Mouse (Mus musculus): ENCODE data around the gene Pkn3. TPM values are rescaled to one million over a fixed set of nuclear protein-coding genes. Genes with fewer than 3 reads are reported as not detected.

Gene Pkn3
- polyA plus RNA-seq, 2 experiments, result 2.0 to 3.5 TPM

- Histone ChIP-seq H3K36me3 (replicated peaks; ENCODE audit: control insufficient read depth, insufficient read depth, low read depth) (peaks cover 3% of the 10 kb centered on the region), H3K4me2 (ENCODE audit: low read depth) (no peak overlapping the region), H3K27me3 (ENCODE audit: control insufficient read depth, insufficient read depth, low read length) (no peaks in the 10 kb centered on the region), H3K9ac (replicated peaks) (no peak overlapping the region), H3K4me3 (ENCODE audit: insufficient read depth in 1 of 2, low read depth in 2 of 2, low read length in 2 of 2) (no peak overlapping the region), H3K9me3 (ENCODE audit: control insufficient read depth, low read length) (no peaks in the 10 kb centered on the region), H3K4me1 (replicated peaks; ENCODE audit: control insufficient read depth in 2 of 2, insufficient read depth in 2 of 2, low read length in 1 of 2) (peaks cover 4 to 6% of the 10 kb centered on the region in 2 experiments; a peak in 2 of 4 replicates), H3K27ac (no peak overlapping the region)
- 79% methylated on average over 7 of the region's 9 CpGs for WGBS (ENCODE audit: insufficient replicate concordance)
- DNase-seq (ENCODE audit: low read depth in 3 of 3, low spot score in 3 of 3), result no peak
- no peak for TF ChIP-seq CTCF (IDR thresholded peaks at IDR 0.05; ENCODE audit: low read depth)
- no peak for TF ChIP-seq EP300 (IDR thresholded peaks at IDR 0.05; ENCODE audit: low read depth)
- no peak for ATAC-seq (ENCODE audit: insufficient read depth)
These were observed 1.0 kb upstream of the Pkn3 start for GRCm38 (mm10) chr2:30076439-30076838.

- no peaks in the 10 kb centered on the region for H3K27me3 ChIP-seq (ENCODE audit: control insufficient read depth, insufficient read depth, low read length)
- H3K36me3 ChIP-seq (replicated peaks; ENCODE audit: control insufficient read depth, insufficient read depth, low read depth), result peaks cover 3% of the 10 kb centered on the region
- peak; percentile 9; the same call in 1 of the 2 replicates for ATAC-seq (ENCODE audit: insufficient read depth)
- H3K4me3 ChIP-seq (ENCODE audit: insufficient read depth in 1 of 2, low read depth in 2 of 2, low read length in 2 of 2), result peak overlapping the region in 1 of 2 experiments; percentile 62; a peak in 1 of 4 replicates
- H3K9me3 ChIP-seq (ENCODE audit: control insufficient read depth, low read length), result no peaks in the 10 kb centered on the region
- no peak for DNase-seq (ENCODE audit: low read depth in 3 of 3, low spot score in 3 of 3)
- no peak overlapping the region for H3K9ac ChIP-seq (replicated peaks)
- H3K4me2 ChIP-seq (ENCODE audit: low read depth), result peak overlapping the region; percentile 100
- TF ChIP-seq CTCF (IDR thresholded peaks at IDR 0.05; ENCODE audit: low read depth) (no peak), EP300 (IDR thresholded peaks at IDR 0.05; ENCODE audit: low read depth) (no peak)
- H3K27ac ChIP-seq, result no peak overlapping the region
- H3K4me1 ChIP-seq (replicated peaks; ENCODE audit: control insufficient read depth in 2 of 2, insufficient read depth in 2 of 2, low read length in 1 of 2), result peaks cover 4 to 6% of the 10 kb centered on the region in 2 experiments; a peak in 2 of 4 replicates
- WGBS (ENCODE audit: insufficient replicate concordance), result 36% methylated on average over 6 of the region's 6 CpGs
These were observed 525 bp upstream of the Pkn3 start for GRCm38 (mm10) chr2:30076959-30077358.

- no peak overlapping the region for H3K9ac ChIP-seq (replicated peaks)
- TF ChIP-seq EP300 (IDR thresholded peaks at IDR 0.05; ENCODE audit: low read depth) (no peak), CTCF (IDR thresholded peaks at IDR 0.05; ENCODE audit: low read depth) (no peak)
- H3K36me3 ChIP-seq (replicated peaks; ENCODE audit: control insufficient read depth, insufficient read depth, low read depth), result no peaks in the 10 kb centered on the region
- H3K9me3 ChIP-seq (ENCODE audit: control insufficient read depth, low read length), result no peaks in the 10 kb centered on the region
- H3K27me3 ChIP-seq (ENCODE audit: control insufficient read depth, insufficient read depth, low read length), result no peaks in the 10 kb centered on the region
- H3K4me2 ChIP-seq (ENCODE audit: low read depth), result peak overlapping the region; percentile 100
- H3K4me3 ChIP-seq (ENCODE audit: insufficient read depth in 1 of 2, low read depth in 2 of 2, low read length in 2 of 2), result peak overlapping the region in 1 of 2 experiments; percentile 62; a peak in 2 of 4 replicates
- peaks cover 4 to 6% of the 10 kb centered on the region in 2 experiments; a peak in 2 of 4 replicates for H3K4me1 ChIP-seq (replicated peaks; ENCODE audit: control insufficient read depth in 2 of 2, insufficient read depth in 2 of 2, low read length in 1 of 2)
- DNase-seq (ENCODE audit: low read depth in 3 of 3, low spot score in 3 of 3) (no peak), ATAC-seq (ENCODE audit: insufficient read depth) (peak; percentile 12; the same call in 1 of the 2 replicates)
- H3K27ac ChIP-seq, result no peak overlapping the region
- 8% methylated on average over 10 of the region's 10 CpGs for WGBS (ENCODE audit: insufficient replicate concordance)
These were observed 847 bp downstream of the Pkn3 start for GRCm38 (mm10) chr2:30078349-30078712.

- Histone ChIP-seq H3K27ac (no peak overlapping the region), H3K4me1 (replicated peaks; ENCODE audit: control insufficient read depth in 2 of 2, insufficient read depth in 2 of 2, low read length in 1 of 2) (peaks cover 4 to 6% of the 10 kb centered on the region in 2 experiments; a peak in 2 of 4 replicates), H3K9me3 (ENCODE audit: control insufficient read depth, low read length) (no peaks in the 10 kb centered on the region), H3K9ac (replicated peaks) (no peak overlapping the region), H3K4me2 (ENCODE audit: low read depth) (peak overlapping the region; percentile 100), H3K36me3 (replicated peaks; ENCODE audit: control insufficient read depth, insufficient read depth, low read depth) (no peaks in the 10 kb centered on the region), H3K27me3 (ENCODE audit: control insufficient read depth, insufficient read depth, low read length) (no peaks in the 10 kb centered on the region), H3K4me3 (ENCODE audit: insufficient read depth in 1 of 2, low read depth in 2 of 2, low read length in 2 of 2) (no peak overlapping the region; a peak in 1 of 4 replicates)
- TF ChIP-seq EP300 (IDR thresholded peaks at IDR 0.05; ENCODE audit: low read depth) (no peak), CTCF (IDR thresholded peaks at IDR 0.05; ENCODE audit: low read depth) (no peak)
- no peak for DNase-seq (ENCODE audit: low read depth in 3 of 3, low spot score in 3 of 3)
- ATAC-seq (ENCODE audit: insufficient read depth), result no peak
- WGBS (ENCODE audit: insufficient replicate concordance), result 70% methylated on average over 4 of the region's 4 CpGs
These were observed 1.3 kb downstream of the Pkn3 start for GRCm38 (mm10) chr2:30078760-30079159.

GRCm38 (mm10) chr2:30080181-30080800 is 2.8 kb downstream of the Pkn3 start:
- no peak for ATAC-seq (ENCODE audit: insufficient read depth)
- no peak for DNase-seq (ENCODE audit: low read depth in 3 of 3, low spot score in 3 of 3)
- peaks cover 4 to 6% of the 10 kb centered on the region in 2 experiments; a peak in 2 of 4 replicates for H3K4me1 ChIP-seq (replicated peaks; ENCODE audit: control insufficient read depth in 2 of 2, insufficient read depth in 2 of 2, low read length in 1 of 2)
- no peak overlapping the region for H3K4me2 ChIP-seq (ENCODE audit: low read depth)
- no peak overlapping the region for H3K9ac ChIP-seq (replicated peaks)
- no peak overlapping the region for H3K27ac ChIP-seq
- WGBS (ENCODE audit: insufficient replicate concordance), result 81% methylated on average over 15 of the region's 15 CpGs
- H3K9me3 ChIP-seq (ENCODE audit: control insufficient read depth, low read length), result no peaks in the 10 kb centered on the region
- no peak overlapping the region for H3K4me3 ChIP-seq (ENCODE audit: insufficient read depth in 1 of 2, low read depth in 2 of 2, low read length in 2 of 2)
- H3K27me3 ChIP-seq (ENCODE audit: control insufficient read depth, insufficient read depth, low read length), result no peaks in the 10 kb centered on the region
- no peak for TF ChIP-seq CTCF (IDR thresholded peaks at IDR 0.05; ENCODE audit: low read depth)
- TF ChIP-seq EP300 (IDR thresholded peaks at IDR 0.05; ENCODE audit: low read depth), result no peak
- no peaks in the 10 kb centered on the region for H3K36me3 ChIP-seq (replicated peaks; ENCODE audit: control insufficient read depth, insufficient read depth, low read depth)

All from liver, embryonic 14.5 days (tissue).